Mouse (Mus musculus) gonadal fat pad, adult 2 months (tissue): Measurements from ENCODE around the gene Macrod2. TPM values are rescaled to one million over a fixed set of nuclear protein-coding genes. Genes with fewer than 3 reads are reported as not detected.
A peak's percentile ranks its signal among the peaks of the same experiment; 100 is the strongest.

Experiments used
- DNase-seq: peaks from one replicate; pipeline ENCODE4 v3.0.0-alpha.2; 2012; ENCODE audit warnings: low read depth
- polyA plus RNA-seq: library from polyadenylated mRNA; depleted of rRNA; stranded (reverse); fragments of >200 nt; gene quantifications from 2 replicates; pipeline ENCODE4 v1.2.3, GENCODE M21; 2012

The Macrod2 gene
- polyA plus RNA-seq, 1 experiment: 2.5 TPM

GRCm38 (mm10) chr2:142222137-142222921 is 1827.2 kb downstream of the Macrod2 start:
- DNase-seq: no peak

DNA sequence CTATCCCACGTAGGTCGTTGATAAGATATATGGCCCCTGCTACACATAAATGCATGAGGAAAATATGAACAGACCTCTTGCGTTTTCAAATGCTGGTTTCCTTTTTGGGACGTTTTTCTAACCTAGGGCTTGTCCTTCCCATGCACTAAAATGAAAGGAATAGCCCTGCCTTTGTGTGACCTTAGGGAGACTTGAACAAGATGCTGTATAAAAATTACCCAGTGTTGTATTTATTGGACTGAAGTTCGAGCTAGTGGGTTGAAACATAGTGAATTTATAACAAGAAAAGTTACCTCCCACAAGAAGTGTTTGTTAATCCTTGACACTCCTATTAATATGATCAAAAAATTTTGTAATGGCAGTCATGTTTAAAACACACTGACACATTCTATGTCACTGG is 1827.8 kb downstream of the Macrod2 start:
- no peak for DNase-seq

DNA sequence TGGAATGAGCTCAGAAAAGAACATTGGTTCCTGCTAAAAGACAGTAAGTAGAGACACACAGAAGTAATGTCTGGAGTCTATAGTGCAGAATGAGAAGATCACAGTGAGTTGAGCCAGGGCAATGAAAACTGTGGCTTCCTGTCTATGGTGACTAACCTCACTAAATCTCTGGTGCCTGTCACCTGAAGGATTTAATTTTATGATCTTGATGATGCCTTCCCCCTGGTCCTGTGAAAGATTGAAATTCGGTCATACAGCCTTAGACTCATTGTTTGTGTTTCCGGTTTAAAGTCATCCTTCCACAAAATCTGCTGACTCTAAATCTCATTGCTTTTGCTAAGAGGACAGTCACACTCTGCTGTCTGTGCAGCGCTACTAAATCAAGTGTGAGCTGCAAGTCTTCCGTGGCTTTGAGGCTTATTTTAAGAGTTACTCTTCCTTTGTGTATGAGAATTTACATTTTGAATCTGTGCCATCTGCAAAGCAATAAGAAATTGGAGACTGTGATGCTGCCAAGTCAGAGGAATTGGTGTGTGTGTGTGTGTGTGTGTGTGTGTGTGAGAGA is 1836.0 kb downstream of the Macrod2 start:
- no peak for DNase-seq

GRCm38 (mm10) chr2:142232828-142233227 is 1837.7 kb downstream of the Macrod2 start:
- DNase-seq: no peak

- DNase-seq: no peak
Observed at GRCm38 (mm10) chr2:142243483-142243882, 1848.4 kb downstream of the Macrod2 start.

DNA sequence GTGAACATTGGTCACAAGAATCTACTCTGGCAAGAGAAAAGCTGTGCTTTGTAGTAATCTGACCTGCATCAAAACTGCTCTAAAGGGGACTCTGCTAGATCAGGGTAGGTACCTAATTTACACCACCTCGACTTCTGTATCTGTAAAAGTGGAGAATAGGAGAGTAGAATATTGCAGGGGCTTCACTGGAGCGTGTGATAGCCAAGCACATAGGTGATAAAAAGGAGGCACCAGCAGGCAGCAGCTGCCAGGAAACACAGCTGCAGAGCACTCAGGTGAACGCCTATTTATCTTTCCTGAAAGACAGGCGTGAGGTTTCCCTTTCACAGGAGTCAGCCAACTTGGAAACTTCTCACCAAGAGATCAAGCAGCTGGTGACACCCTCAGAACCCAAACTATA is 1855.3 kb downstream of the Macrod2 start:
- DNase-seq: no peak

DNA sequence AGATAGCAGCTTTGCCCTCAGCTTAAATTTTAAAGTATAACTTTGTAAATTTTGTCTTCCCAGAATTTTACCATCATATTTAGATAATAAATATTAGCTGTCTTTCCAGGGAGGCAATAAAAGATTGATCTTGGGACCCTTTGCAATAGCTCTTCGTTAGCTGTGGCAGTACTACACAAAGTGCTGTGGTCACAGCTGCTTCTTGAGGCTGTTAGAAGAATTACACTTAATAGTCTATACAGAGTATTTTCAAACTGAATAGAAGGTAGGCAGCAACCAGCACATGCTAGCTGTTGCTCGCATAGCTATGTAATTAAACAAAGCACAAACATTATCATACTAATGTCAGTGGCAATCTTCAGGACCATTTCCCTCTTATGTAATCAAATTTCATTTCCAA is 1856.4 kb downstream of the Macrod2 start:
- DNase-seq: no peak

DNA sequence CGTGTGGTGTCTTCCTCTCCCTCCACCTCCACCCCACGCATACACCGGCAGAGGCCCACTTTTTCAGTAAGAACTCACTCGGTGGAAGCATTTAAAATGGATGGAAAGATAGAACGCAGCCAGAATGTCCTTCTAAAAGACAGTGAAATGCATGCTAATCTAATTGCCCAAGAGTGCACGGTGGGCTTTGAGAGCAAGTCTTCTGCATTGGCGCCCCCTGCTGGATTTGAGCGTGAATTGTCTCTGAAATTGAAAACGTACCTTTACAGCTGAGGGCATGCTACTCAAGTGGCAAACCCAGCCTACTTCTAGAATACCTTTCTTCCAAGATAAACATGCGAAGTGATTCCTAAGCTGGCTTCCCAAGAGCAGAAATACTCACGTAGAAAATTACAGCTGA is 1858.8 kb downstream of the Macrod2 start:
- no peak for DNase-seq

DNA sequence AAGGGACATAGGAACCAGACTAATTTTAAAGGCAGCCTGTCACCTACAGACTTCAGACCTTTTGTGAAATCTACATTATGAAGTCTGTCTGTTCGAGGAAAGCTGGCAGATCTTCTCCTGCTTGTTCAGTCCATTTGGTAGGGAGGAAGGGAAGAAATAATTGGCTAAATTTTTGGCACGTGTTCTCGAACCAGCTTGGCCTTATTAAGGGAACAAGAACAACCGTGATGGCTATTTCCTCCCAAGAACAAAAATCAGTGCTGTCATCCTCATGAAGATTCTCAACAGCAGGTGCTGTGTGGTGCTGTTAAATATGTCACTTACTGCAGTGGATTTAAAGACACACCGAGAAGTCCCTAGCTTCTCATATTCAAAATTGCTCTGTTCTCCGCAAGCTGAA is 1859.5 kb downstream of the Macrod2 start:
- DNase-seq: no peak

- no peak for DNase-seq
Observed at GRCm38 (mm10) chr2:142257501-142257900, 1862.4 kb downstream of the Macrod2 start.

GRCm38 (mm10) chr2:142261046-142261445 is 1865.9 kb downstream of the Macrod2 start:
- no peak for DNase-seq

- DNase-seq: no peak
Observed at GRCm38 (mm10) chr2:142264697-142265096, 1869.6 kb downstream of the Macrod2 start.

DNA sequence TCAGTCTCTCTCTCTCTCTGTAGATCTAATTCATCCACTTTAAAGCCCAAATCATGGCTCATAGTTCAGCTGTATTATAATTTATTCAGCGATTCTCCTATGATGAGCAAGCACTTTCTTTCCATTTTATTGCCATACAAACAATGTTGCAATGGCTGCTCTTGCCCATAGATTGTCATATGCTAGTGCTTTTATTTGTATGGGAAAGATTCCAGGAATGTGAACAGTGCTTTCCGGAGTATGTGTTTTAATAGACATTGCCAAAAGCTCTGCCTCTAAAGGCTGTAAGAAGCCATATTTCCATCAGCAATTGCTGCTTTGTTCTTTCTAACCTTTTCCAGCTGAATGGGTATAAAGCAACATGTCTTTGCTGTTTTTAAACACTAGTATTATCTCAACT is 1872.7 kb downstream of the Macrod2 start:
- DNase-seq: peak; percentile 5

- DNase-seq: no peak
Observed at GRCm38 (mm10) chr2:142286761-142287160, 1891.7 kb downstream of the Macrod2 start.

- no peak for DNase-seq
Observed at GRCm38 (mm10) chr2:142294831-142295230, 1899.7 kb downstream of the Macrod2 start.

- DNase-seq: no peak
Observed at GRCm38 (mm10) chr2:142303098-142303911, 1908.2 kb downstream of the Macrod2 start.

- DNase-seq: no peak
Observed at GRCm38 (mm10) chr2:142303912-142304182, 1908.7 kb downstream of the Macrod2 start.

DNA sequence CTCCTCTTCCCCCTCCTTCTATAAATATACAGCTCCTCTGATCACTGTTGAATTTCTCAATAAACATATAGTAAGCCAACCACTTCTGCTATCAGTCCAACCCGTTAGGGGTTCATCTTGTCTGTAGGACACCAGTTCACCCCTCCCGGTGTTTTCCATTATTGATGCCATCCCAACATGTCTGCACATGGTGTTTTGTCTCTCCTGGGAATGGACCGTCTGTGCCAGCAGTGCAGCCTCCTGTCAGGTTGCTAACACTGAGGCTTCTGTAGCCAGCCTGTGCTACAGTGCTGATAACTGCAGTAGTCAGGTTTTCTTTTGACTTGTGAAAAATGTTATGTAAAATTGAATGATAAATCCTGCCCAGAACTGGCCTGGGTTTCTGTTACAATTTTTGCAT is 1928.0 kb downstream of the Macrod2 start:
- no peak for DNase-seq

GRCm38 (mm10) chr2:142326737-142327136 is 1931.6 kb downstream of the Macrod2 start:
- no peak for DNase-seq

DNA sequence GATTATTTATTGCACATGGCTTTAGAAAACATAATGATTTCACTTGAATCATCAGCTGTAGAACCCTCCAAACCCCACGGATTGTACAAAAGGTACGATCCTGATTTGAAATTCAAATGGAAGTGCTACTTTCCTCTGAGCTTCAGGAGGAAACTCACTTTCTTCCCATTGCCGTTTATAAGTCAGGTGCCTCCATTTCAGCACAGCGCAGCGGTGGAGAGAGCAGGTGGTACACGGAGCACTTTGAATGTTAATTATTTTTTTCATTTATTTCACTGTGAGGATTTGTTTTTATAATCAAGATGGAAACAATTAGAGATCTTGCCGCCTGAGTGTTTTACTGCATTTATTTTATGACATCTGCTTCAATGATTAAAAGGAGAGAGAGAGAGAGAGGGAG is 1934.7 kb downstream of the Macrod2 start:
- no peak for DNase-seq

DNA sequence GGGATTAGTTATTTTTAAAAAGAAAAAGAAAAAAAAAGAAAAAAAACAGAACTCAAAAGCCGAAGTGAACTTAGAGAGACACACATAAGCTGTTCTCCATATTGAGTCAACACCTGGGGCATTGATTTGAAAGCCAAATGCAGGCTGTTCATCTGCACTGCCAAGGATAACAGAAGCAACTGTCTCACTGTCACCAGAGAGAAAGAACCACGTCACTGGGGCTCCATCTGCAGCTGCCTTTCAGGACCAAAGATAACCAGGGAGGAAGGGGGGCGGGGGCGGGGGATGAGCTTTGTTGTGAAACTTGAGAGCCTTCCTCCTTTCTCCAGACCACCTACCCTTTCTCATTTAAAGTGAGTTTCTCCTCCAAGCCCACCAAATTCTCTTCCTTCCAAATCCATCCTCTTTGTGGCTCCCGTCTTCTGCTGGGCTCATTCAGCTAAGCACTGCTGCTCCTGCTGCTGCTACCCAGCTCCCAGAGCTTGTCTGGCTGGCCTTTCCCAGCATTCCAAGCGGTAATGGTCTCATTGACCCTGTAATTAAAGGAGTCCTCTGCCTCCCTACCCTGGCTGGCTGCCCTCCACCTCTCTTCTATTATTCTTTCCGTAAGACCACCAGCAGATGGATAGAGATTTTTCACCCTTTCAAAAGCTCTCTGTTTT is 1939.5 kb downstream of the Macrod2 start:
- no peak for DNase-seq
